Mouse (Mus musculus) adrenal gland, postnatal 25 days (tissue): ENCODE data around the gene Arrb1. TPM values are rescaled to one million over a fixed set of nuclear protein-coding genes. Genes with fewer than 3 reads are reported as not detected.
"Not testable (repeated sequence)": the region's sequence is repeated elsewhere in the genome, so short reads cannot be mapped to it uniquely, and the experiment has no call there.

Experiments used
- DNase-seq: peaks from one replicate; pipeline ENCODE4 v3.0.0; 2021; ENCODE audit warnings: mixed read lengths
- long read RNA-seq: library from polyadenylated mRNA; stranded (forward); transcript quantifications from one replicate; pipeline ENCODE4 v2.0.0, GENCODE M21; 2021
- total RNA-seq: library from RNA; stranded (reverse); gene quantifications from 2 replicates; pipeline ENCODE4 v1.2.3, GENCODE M21; 2021

The Arrb1 gene
- 43.9 and 69.0 TPM in 2 replicates for total RNA-seq
- long read RNA-seq, full-length matches to known transcripts, result 3 of 14 reads
- long read RNA-seq, partial matches to known transcripts, result 2 of 14 reads
- long read RNA-seq, other reads (novel, unspliced or antisense), result 9 of 14 reads

DNA sequence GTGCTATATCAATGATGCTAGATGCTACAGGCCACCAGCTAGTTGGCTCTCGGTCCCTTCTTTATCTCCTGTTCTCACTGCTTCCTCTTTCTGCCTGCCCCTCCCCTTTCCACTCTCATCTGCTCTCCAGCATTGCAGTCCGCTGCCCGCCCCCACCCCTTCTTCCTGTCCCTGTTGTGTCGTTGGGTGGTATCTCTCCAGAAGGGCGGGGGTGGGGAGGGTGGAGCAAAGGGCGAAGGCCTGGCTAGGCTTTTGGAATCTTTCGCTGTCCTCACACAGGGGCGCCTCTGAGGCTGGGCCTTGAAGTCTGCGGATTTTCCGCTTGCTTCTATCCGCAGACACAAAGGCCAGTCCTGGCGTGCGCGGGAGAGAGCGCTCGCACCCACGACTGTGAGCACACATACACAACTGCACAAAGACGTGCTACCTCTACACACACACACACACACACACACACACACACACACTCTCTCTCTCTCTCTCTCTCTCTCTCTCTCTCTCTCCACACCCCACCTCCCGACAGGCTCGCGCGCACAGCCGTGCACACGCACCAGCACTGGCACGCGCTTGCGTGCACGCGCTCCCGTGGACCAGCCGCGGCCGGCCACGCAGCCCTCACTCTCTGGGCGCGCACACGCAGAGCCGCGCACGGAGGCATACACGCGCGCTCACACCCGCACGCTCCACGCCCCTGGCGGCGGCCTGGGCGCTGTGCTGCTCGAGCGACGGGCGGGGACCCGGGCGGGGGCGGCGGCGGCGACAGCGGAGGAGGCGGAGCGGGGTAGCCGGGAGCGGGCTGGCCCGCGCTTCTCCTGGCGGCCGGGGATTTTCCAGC lies at the start of gene Arrb1:
Gene Arrb1 (plus strand): TSS at position 566 of the 835 bp plus-strand sequence.
- peak; percentile 87 for DNase-seq

DNA sequence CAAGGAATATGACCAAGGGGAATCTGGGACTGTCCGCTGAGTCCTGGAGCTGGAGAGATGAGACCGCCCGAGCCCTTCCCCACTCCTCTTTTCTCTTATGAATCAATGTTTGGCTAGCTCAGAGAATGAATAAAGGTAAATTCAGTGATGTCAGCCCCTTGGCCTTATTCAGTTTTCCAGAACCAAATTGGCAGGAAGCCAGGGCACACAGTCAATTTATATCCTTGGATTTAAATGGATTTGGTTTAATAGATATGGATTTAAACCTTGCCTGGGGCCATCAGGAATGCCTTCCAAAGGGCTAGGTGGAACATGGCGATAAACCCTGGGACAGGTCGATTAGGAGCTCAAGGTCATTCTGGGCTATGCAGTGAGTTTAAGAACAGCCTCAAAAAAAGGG lies 45.6 kb upstream of the Arrb1 start:
- DNase-seq, result no peak

DNA sequence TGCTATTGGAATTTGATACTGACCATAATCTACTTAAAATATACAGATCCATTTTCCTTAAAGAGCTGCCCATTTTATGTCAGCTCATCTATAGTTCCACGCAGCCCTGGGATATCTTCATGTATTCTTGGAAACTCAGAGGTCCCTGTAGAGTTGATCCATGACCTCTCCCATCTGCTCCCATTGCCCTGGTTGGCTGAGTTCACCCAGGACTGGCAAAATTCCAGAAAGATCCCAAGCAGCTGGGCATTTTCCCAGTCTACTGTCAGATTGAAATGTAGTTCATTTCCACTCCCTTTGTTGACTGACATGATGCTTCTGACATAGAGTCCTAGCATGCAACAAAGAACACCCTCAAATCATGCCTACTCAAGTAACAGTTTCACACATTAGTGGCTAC lies 36.1 kb upstream of the Arrb1 start:
- no peak for DNase-seq

DNA sequence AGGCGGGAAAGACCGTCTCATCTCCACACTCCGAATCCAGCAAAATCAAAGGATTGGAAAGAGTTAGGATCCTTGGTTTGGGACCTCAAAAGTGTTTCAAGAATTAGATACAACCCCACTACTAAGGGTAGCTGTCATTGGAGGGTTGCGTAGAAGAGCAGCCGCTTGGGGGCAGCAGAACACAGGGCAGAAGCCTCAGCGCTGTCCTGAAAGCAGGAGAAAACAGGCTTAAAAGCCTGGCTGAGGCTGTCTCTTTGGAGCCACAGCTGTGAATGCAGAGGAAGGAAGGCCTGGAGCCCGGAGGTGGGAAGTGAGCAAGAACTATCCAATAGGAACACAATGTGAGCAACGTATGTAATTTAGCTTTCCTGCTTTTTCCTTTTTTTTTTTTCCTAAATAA lies 35.1 kb upstream of the Arrb1 start:
- peak; percentile 83 for DNase-seq

DNA sequence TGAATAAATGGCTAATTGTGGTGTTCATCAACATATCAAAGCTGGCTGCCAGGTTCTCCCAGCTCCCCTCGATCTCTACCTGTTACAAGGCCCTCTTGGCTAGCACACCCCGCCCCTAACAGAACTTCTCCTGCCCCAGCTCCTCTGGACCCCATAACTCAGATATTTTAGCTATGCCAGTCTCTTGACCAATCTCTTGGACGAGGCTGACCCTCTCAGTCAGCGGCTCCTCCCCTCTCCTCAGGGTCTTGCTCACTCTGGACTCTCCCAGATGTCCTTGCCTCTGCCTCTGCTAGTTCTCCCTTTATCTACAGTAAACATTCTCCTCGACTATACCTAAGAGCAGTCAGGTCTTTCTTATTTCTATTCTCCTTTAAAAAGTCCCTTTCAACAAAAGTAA lies 34.6 kb upstream of the Arrb1 start:
- no peak for DNase-seq

DNA sequence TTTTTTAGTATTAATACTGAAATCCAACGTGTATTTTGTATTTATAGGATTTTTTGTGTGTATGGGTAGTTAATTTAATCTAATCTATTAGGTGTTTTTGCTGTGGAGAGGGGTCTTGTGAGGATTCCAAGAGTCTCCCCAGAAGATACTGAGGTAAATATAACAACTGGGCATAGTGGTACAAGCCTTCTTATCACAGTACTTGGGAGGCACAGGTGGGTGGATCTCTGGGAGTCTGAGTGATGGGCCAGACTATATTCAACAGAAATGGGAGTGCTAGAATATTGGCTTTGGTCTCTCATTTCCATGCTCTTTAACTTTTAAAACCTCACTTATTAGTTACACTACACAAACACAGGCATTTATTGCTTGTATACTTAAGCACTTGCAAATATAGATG lies 34.1 kb upstream of the Arrb1 start:
- no peak for DNase-seq

DNA sequence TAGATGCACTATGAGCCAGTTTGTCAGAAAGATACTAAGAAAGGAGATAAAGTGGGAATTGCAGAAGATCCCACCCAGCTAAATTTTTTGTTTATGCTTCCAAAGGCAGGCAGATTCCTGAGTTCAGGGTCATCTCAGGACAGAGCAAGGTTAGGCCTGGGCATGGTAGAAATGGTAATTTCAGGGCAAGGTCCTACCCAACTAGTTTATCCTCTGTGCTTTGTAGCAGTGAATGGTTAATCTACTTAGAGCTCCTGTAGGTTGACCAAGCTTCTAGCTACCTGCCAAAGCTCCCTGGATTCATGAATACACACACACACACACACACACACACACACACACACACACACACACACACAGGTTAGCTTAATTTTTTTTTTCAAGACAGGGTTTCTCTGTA lies 30.7 kb upstream of the Arrb1 start:
- no peak for DNase-seq

DNA sequence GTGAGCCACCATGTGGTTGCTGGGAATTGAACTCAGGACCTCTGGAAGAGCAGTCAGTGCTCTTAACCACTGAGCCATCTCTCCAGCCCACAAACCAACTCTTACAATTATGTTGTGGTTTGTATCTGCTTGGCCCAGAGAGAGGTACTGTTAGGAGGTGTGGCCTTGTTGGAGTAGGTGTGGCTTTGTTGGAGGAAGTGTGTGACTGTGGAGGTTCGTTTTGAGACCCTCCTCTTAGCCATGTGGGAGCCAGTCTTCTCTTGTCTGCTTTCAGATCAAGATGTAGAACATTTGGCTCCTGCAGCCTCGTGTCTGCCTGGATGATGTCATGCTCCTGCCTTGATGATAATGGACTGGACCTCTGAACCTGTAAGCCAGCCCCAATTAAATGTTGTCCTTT lies 27.1 kb upstream of the Arrb1 start:
- not testable (repeated sequence) for DNase-seq

DNA sequence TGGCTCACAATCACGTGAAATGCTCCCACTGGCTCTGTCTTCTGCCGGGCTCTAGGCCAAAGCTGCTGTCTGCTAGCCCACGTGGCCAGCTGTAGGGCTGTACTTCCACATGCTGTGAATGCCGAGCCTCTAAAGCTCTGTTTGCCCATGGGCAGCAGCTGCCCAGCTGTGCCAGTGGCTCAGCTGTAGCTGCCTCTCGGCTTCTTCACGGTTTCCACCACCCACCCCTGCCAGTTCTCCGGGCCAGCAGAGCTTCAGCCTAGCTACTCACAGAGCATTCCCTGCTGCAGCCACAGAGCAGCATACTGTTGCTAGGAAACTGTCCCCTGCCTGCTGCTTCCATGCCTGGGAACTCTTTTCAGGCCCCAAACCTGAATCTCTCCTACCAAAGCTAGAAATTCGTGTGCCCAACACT lies 25.2 kb upstream of the Arrb1 start:
- peak; percentile 35 for DNase-seq

DNA sequence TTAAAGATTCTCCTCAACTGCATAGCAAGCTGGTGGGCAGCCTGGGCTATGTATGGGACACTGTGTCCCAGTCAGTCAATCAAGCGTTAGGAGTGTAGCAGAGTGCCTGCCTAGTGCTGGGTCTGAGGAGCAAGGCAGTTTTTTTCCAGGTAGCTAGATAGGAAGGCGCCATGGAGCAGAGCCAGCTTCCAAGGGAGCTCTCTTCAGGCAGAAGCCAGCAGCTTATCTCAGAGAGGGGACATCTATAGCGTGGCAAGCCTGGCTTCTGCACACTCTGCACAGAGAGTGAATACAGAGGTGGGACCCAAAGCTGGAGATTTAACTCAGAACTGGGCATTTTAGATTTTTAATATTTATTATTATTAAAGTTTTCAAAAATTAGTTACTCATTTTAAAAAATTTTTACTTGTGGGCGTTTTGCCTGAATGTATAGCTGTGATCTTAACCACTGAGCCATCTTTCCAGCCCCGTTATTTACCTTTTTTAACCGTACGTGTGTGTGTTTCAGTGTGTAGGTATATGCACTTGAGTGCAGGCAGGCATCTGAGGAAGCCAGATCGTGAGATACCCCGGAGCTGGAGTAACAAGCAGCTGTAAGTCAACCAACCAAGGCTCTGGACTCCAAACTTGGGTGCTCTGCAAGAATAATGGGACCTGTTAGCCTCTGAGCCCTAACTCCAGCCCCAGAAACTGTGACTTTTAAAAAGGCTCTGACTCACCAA lies 19.0 kb upstream of the Arrb1 start:
- no peak for DNase-seq

DNA sequence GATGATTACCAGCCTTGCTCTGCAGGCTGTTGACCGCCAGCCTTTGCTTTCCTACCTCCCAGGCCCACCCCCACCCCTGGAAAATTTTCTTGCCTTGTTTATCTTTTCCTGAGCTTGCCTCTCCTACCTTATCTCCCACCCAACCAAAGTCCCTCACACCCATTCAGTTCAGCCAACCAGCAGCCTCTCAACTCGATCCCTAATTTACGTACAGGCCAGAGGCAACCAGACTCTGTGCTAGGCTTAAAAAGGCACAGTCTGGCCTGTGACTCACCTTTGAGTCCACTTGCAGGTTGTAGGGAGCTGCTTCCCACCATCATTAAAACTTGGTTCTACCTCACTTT lies 18.5 kb upstream of the Arrb1 start:
- no peak for DNase-seq

DNA sequence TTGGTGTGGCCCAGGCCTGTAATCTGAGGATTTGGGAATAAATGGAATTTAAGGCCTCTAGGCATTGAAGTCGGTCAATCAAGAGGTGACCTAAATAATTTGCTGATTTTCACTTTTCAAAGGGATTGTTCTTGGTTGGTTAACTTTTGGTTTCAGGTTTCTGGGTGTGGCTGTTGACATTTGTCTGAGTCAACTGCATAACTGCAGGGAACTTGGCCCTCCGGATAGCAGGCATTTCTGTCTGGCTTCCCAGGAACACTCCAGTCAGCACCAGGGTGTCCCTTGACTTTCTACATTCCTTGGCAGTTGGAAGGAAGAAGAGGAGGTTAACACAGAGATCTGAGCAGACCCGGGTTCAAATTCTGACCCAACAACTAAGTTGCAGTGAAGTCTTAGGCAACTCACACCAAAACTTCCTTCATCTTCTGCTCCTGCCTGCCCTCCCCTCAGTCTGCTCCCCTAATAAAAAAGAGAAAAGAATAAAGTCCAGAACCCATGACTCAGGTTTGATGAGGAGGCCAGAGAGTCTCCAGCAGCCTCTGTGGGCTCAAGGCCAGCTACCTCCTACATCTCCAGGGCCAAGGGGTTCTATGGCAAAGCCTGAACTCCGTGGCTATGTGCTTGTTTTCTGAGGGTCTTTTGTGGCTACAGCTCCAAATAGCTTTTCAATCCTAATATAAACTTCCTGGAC lies 16.2 kb upstream of the Arrb1 start:
- DNase-seq, result no peak

DNA sequence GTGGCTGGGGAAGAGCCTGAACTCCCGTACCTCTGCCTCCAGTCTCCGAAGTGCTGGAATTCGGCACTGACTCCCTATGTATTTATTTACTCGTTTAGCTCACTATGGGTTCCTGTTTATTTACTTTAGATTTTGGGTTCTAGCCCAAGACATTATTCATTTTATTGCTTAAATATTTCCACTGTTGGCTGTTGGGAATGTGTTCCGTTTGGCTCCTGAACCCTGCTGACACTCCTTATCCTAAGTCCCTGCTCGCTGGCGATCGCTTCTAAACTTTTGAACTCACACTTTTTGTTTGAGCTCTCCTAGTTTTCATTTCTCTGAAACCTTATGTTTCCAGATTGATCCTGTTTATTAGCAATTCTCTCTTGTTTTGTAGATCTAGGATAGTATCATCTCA lies 12.1 kb upstream of the Arrb1 start:
- DNase-seq, result no peak

DNA sequence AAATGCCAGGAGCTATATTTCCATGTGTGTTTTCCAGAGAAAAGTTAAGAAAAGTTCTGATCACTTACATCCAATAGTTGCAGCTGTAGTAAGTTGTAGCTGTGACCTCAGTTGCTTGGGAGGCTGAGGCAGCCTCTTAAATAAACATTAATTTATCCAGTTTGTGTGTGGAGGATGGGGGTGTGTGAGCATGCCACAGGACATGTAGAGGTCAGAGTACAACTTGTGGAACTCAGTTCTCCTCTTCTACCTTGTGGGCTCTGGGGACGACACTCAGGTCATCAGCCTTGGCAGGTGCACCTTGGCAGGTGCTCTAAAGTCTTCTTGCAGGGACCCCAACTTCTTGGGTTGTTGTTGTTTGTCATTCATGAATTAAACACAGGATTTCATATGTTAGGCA lies 11.4 kb upstream of the Arrb1 start:
- no peak for DNase-seq

DNA sequence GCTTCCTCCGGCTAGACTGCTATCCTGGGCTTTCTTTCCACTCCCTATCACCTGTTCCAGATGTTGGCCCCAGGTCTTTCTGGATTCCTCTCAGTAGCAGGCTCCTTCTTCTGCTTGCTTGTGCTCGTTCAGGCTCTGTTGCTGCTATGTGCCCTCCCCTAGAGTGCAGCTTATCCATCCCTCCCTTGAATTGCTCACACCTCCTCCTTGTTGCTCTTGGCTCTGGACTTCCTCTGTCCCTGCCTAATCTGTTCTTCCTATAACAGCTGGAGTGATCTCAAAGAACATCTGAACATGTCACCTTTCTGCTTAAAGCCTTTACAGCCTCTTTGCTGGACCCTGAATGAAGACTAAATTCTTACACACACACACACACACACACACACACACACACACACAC lies 6.7 kb upstream of the Arrb1 start:
- no peak for DNase-seq

DNA sequence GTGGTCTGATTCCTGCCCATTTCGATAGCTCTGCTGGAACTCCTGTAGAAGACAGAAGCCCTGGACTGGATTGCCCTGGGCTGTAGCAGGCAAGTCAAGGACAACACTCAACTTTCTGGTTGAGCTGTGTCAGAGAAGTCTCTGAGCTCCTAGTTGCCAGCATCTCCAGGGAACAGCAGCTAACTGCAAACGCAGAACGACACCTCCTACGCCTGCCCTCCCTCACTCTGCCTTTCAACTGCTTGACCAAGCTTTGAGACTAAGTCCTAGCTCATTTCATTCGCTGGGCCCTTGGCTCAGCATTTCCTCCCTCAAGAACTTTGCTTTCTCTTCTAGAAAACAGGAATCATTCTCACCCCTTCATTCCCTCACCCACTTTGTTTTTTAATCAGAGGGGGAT lies 5.9 kb upstream of the Arrb1 start:
- no peak for DNase-seq

DNA sequence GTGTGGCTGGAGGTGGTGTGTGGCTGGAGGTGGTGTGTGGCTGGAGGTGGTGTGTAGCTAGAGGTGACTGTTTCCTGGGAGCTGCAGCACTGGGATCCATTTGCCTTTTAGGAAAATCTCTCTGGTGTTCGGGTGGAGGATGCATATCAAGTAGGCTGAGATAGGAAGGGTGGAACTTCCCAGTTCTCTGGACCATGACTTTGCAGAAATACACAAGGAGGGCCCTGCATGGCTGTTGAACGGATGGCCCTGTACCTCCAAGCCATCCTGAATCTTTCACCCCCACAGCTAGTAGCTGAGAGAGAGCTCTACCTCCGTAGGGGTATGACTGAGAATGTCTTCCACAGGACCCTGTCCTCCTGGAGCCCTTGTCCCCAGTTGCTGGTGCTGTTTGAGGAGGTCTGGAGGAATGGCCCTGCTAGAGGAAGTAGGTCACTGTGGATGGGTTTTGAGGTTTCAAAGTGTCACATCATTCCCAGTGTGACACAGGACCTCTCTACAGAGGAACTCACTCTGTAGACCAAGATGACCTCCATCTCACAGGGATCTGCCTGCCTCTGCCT lies 3.8 kb upstream of the Arrb1 start:
- DNase-seq, result no peak

DNA sequence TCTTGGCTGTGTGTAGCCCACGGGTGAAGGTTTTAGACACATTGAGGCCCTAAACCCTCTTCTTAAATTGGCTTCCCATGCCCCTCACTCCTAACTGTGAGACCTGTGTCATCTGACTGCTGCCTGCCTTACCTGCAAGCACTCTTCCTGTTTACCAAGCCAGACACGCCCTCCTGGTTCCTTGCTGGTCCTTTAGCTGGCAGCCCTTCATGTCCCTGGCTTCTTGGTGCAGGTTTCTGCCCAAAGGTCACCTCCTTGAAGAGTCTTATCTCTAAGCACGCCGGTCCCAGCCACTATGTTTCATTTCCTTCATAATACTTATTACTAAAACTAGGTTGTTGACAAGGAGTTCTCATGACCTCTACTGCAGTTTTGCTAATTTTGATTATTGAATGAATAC lies 2.7 kb upstream of the Arrb1 start:
- DNase-seq, result no peak

DNA sequence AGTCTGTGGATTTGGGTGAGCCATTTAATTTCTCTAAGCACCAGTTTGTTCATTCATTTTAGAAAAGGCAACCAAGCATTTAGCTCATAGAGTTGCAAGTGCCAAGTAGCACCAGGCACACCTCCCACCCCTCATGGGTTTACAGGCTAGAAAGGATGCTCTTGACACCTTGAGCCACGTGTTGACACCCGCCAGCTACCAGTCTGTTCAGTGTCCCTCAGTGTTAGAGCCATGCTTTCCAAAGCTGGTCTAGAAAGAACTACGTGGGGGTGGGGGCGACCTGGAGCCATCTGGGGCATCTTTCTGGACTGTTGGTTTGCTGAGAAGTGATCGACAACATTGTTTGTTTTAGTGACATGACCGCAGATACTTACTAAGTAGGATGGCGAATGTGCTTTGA lies 1.7 kb upstream of the Arrb1 start:
- DNase-seq, result no peak

DNA sequence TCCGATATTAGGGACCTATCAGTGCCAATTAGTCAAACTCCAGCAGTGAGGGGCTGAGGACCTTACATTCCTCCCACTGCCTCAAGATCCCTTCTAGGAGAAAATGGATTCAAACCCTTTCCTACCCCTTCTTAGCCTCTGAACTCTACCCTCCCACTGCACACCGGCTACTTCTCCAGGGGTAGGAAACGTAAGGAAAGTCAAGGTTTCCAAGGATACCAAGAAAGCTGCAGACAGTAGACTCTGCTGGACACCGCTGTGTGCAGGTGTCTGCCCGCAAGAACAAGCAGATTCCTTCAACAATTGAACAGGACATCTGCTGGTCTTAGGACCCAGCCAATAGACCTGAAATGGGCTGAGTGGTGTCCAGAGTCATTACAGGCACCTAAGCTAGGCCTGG lies 765 bp upstream of the Arrb1 start:
- no peak for DNase-seq

DNA sequence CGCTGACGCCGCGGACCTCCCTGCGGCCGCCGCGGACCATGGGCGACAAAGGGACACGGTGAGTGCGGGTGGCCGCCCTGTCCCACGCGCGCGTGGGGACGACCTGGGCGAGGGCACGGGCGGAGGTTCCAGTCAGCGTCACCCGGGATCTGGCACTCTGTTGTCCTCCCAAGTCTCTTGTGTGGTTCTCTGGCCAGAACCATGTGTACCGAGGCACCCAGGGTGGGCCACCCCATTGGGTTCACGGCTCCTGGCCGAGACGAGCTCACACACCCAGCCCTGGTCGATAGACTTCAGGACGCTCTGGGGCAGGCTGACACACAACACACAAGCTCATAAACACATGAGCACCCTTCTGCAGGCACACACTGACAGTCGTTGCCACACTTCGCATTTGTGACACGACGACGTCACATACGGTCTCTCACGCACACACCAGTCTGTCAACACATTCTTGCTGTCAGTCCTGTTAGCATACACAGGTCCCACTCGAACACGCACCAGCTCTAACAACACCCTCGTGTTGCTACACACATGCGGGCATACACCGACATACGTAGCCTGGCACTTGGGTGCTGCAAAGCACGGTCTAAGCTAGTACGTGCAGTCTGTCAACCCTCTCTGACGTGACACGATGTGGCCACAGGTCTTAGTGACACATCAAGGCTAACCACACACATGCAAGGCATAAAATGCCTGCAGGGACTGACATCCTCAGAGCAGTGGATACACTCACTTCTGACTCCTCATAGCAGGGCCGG lies 655 bp downstream of the Arrb1 start:
- DNase-seq, result peak; percentile 24

DNA sequence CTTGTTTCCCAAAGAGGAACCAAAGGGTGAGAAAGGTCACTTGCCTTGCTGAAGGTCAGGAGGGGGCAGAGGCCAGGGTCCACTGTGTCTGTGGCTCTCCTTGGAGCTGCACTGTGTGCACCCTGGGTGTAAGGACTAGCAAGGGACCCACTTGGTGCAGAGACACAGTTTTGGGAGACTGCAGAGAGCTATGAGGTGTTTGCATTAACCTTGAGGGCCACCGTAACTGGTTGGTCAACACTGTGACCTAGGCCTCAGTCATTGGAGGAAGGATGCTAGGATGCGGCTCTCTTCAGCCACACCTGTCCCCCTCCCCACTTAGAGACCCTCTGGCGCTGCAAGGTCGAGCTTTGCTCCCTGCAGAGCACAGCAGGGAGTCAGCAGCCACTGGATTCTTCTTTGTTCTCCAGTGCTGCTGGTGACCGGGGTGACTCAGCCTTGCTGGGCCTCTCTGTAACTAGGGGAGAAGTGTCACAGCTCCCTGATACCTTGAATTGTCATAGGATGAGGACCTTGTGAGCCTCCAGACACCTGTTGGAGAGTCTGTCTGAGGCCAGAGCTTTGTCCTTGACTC lies 2.0 kb downstream of the Arrb1 start:
- peak; percentile 37 for DNase-seq
